Mouse (Mus musculus) cerebellum, adult 11-12 months (tissue): Measurements from ENCODE around the gene Lsamp.

ENCODE experiments used
- DNase-seq: peaks from one replicate; pipeline ENCODE4 v3.0.0; 2022

Lsamp gene

DNA sequence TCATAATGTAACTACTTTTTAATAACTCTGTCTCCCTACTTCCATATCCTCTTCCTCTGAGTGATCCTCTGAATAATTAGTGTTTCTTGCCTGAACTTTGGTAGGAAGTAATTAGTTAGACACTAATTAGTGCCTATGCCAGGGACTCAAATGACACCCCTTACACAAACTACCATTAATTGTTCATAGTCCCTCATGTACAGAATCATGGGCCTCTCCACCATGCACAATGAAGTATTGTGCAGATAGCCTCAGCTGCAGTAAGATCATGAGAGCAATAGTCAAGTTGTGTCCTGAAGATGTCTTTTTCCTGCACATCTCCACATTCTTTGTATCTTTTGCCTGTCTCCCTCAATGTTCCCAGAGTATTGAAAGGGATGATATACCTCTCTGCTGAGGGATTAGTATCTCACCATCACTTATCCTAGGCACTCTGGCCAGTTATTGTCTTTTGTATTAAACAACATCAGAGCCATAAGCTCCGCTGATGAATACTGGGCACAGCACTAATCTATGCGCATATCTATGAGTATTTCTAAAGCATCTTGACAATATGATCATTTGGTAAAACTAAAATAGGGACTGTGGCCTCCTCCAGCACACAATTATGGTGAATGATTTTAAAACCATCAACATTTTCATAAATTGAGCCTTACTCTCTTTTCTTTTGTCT is 1292.0 kb downstream of the Lsamp start:
- DNase-seq, result no peak

DNA sequence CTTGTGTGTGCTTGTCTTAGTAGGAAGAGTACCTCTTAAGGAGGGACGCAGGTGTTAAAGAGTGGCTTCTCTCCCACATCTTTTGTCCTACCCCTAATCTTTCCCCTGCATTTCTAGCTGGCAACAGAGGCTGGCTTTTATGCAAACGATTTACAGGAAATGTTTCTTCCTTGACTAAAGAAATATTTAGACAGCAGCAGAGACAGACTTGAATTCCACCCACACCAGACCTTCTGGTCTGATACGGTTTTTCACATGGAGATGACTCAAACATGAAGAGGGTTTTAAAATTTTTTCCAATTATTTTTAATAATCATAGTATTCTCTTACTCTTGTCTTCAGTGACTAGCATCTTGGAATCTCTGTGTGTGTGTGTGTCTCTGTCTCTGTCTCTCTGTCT is 1333.8 kb downstream of the Lsamp start:
- DNase-seq, result no peak

DNA sequence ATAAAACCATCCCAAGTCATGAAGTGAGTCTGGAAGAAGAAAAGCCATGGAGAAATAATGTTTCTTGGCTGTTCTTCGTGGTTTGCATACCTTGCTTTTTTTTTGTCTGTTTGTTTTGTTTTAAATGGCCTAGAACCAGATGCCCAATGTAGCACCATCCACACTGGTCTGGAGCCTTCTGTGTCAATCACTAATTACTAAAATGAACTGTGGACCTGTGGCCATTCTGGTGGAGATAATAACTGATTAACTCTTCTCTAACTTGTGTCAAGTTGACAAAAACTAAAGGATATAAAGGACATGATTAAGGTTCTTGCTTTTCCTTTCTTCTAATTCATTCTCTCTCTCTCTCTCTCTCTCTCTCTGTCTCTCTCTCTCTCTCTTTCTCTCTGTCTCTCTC is 1359.3 kb downstream of the Lsamp start:
- DNase-seq, result no peak

GRCm38 (mm10) chr16:41365138-41365537 is 1381.0 kb downstream of the Lsamp start:
- DNase-seq, result no peak

- no peak for DNase-seq
Measured at GRCm38 (mm10) chr16:41383702-41384101, 1399.5 kb downstream of the Lsamp start.

- DNase-seq, result no peak
Measured at GRCm38 (mm10) chr16:41384288-41384687, 1400.1 kb downstream of the Lsamp start.

GRCm38 (mm10) chr16:41408850-41409249 is 1424.7 kb downstream of the Lsamp start:
- DNase-seq, result no peak

DNA sequence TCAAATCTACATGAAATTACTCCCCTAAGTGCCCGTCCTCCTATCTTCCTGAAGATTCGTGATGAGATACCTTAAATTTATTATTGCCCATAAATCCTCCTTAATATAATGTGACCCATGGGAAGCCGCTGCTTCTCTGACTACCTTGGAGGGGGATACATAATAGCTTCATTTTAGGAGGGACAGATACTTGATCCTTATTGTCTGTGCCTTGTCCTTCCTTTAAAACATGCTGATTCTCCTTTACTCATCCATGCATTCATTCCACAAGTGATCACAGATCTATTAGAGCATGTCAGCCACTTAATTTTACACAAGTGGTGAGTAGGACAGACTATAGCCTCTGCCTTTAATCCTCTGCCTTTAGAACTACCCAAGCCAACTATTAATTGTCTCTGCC is 1426.5 kb downstream of the Lsamp start:
- DNase-seq, result no peak

- DNase-seq, result peak; percentile 7
Measured at GRCm38 (mm10) chr16:41417363-41417762, 1433.2 kb downstream of the Lsamp start.

GRCm38 (mm10) chr16:41467391-41467790 is 1483.2 kb downstream of the Lsamp start:
- no peak for DNase-seq

DNA sequence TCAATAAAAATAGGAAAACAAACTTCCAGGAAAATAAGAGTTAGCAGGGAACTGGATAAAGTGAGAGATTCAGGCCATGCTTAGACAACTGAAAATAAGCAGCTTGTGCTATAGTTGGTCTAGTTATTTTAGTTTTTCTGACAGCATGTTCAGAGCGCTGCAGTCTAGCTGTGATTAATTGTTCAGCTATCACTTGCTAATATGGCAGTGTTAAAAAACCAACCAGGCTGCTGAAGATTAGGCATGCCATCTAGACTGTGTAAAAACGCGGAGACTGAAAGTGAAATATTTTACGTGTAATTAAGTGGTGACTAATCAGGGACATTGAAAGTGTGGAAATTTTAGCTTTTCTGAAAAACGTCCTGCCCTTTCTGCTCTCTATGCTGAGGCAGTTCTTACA is 1494.5 kb downstream of the Lsamp start:
- DNase-seq, result no peak

DNA sequence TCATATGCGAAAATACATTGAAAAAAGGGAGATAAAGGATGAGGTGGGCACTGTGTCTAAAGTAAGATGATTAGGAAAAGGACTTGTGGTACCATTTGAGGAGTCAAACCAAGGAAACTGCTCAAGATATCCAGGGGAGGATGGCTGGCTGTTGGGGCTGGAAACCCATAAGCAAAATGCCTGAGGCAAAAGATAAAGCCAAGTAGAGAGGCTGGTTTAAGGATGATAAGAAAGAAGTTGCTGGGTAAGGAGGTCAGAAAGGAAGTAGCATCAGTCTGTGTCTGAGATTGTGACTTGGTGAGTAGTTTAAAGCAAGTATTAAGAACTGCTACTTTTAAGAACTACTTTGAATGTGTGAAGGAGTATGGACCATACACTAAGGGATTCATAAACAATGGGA is 1497.7 kb downstream of the Lsamp start:
- DNase-seq, result no peak

DNA sequence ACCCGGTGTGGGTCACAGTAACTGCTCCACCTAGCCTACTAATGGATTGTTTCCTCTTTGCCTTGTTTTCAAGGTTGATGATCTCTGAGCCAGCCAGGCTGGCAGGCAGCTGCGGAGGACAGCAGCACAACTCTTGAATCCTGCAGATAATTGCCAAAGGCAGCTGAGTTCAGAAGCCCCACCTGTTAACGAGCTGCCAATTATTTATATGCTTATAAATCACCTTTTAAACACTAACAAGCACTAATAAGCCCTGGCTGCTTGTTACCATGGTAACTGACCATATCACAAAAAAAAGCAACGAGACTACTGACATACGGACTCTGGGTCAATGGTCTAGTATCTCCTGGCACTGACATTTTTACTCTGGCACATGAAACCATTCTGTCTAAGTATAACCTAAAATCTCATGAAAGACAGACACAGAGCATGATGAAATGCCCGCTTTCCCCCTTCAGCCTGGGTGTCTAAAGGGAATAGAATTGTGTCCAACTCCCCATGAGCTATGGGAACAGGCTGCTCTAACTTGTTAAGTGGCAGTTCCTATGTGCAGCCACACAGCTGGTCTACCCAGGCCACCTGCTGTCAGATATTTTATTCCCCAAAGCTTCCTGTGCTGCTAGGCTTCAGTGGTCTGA is 1526.9 kb downstream of the Lsamp start:
- no peak for DNase-seq

GRCm38 (mm10) chr16:41521566-41521965 is 1537.4 kb downstream of the Lsamp start:
- DNase-seq, result no peak

DNA sequence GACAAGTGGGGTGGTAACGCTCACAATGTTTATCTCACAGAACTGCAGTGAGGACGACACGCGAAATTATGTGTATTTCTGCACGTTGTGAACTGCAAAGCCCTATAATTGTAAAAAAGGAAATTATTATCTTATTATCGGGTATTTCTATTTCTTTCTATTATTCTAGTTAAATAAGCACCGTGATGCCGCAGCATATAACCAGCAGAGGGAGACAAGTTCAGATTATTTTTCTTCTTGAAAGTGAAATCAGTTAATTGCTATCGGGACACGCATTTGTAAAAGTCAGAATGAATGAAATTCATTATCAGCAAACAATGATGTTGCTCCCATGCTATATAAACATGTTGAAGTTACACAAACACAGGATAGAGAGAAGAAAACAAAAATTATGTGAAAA is 1540.1 kb downstream of the Lsamp start:
- DNase-seq, result no peak

- peak; percentile 76 for DNase-seq
Measured at GRCm38 (mm10) chr16:41532661-41533551, 1548.7 kb downstream of the Lsamp start.

DNA sequence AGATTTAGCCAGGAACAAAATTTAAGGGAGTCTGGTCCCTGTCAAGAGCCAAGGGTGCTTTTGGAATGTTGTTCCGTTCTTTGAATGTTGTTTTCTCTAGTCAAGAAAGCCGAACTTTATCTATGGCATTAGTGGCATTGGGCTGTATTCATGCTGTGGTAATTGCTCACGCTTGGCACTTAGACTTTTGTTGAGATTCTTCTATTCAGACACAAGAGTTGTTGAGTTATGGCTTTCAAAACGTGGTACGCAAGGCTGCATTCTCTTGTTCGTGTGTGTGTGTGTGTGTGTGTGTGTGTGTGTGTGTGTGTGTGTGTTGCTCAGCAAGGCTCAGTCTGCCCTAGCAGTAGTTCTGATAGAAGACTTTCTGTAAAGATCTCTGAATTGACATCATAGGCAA is 1549.5 kb downstream of the Lsamp start:
- peak; percentile 31 for DNase-seq

GRCm38 (mm10) chr16:41535806-41536205 is 1551.6 kb downstream of the Lsamp start:
- peak; percentile 34 for DNase-seq

GRCm38 (mm10) chr16:41542641-41543040 is 1558.5 kb downstream of the Lsamp start:
- no peak for DNase-seq

DNA sequence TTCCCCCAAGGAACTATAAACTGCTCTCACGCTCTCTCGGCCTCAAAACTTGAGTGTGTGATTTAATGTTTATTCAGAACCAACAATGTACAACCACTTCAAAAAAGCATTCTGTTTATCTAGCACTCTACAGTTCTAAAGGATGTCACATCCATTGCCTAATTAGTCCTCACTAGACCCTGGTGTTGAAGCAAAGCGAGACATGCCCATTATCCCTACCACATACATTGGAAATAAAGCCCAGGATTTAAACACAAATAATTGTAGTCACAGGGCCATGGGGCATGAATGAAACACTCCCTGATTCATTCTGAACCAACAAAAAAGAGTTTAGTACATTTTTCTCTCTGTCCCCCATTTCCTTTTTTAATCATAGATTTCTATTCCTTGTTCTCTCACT is 1567.0 kb downstream of the Lsamp start:
- DNase-seq, result no peak

DNA sequence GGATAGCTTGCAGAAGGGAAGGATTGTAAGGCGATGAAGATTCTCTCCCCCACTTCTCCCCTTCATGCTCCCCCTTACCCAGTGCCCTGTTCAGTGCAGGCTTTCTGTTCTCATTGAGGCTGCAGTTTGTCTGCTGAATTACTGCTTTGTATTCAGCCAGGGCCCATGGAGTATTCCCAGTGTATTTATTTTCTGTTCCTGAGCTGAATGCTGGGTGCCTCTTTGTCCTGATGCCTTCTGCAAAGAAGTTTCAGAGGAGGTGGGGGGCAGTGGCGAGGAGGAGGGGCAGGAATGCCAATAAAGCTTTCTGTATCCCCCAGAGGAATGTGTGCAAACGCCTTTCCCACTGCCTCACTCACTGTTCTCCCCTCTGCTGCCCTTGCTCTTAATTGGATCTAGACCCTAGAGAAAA is 1567.7 kb downstream of the Lsamp start:
- no peak for DNase-seq

DNA sequence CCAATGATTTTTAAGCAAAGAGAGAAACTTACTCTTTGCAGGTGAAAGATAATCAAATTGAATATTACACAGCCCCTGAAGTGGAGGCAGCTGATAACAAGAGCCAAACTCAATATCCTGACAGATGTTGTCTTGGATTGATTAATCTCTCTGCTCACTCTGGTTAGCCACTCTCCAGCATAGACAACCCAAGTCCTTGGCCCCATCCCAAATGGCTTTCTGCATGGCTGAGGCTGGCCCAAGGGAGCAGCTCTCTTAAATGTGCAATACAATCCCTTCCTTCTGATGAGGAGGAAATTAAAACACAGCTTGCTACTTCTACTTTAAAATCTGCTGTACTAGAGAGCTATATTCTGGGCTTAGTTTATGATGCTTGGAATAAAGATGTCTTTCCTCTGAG is 1572.9 kb downstream of the Lsamp start:
- DNase-seq, result peak; percentile 48

GRCm38 (mm10) chr16:41565233-41565632 is 1581.1 kb downstream of the Lsamp start:
- no peak for DNase-seq
